Mouse (Mus musculus) lung, embryonic 15.5 days (tissue): ENCODE measurements around the gene Actbl2. TPM values are rescaled to one million over a fixed set of nuclear protein-coding genes. Genes with fewer than 3 reads are reported as not detected.

ENCODE experiments used
- ATAC-seq: fragments of 200-750 bp; cut with Nextera tagmentation; 2 replicates; pipeline ENCODE4 v1.8.0; 2017; ENCODE audit warnings: moderate number of reproducible peaks, borderline replicate concordance; ENCODE audit not compliant: low FRiP score, low TSS enrichment; ENCODE audit errors: extremely low read depth
- H3K27ac ChIP-seq: fragments of 300-500 bp; sonication (generic); 2 replicates; pipeline ENCODE4 v1.5.1; 2015; ENCODE audit warnings: moderate library complexity, mild to moderate bottlenecking, inconsistent platforms
- H3K27me3 ChIP-seq: fragments of 300-500 bp; sonication (generic); 2 replicates; pipeline ENCODE4 v1.6.1; 2015; ENCODE audit warnings: inconsistent platforms
- H3K36me3 ChIP-seq: fragments of 300-500 bp; sonication (generic); 2 replicates; pipeline ENCODE4 v1.6.1; 2015; ENCODE audit warnings: inconsistent platforms
- H3K4me1 ChIP-seq: fragments of 300-500 bp; sonication (generic); 2 replicates; pipeline ENCODE4 v1.6.1; 2015; ENCODE audit warnings: inconsistent platforms
- H3K4me2 ChIP-seq: fragments of 300-500 bp; sonication (generic); 2 replicates; pipeline ENCODE4 v1.6.1; 2015; ENCODE audit warnings: inconsistent platforms, mild to moderate bottlenecking, moderate library complexity
- H3K4me3 ChIP-seq: fragments of 300-500 bp; sonication (generic); 2 replicates; pipeline ENCODE4 v1.5.1; 2015; ENCODE audit warnings: mild to moderate bottlenecking, inconsistent platforms
- H3K9ac ChIP-seq: fragments of 300-500 bp; sonication (generic); 2 replicates; pipeline ENCODE4 v1.6.1; 2015; ENCODE audit warnings: inconsistent platforms
- H3K9me3 ChIP-seq: fragments of 300-500 bp; sonication (generic); 2 replicates; pipeline ENCODE4 v1.6.1; 2016; ENCODE audit warnings: inconsistent platforms
- WGBS: fragments of 180-500 bp; shearing (Covaris S2); methylation state at CpG from one replicate; pipeline ENCODE4 v1.1.7; 2015; 5-methylcytosine and 5-hydroxymethylcytosine counted together
- polyA plus RNA-seq: library from polyadenylated mRNA; unstranded; fragments of >200 nt; fragmentation: Nextera tagmentation; extraction: Ambion mirVana; gene quantifications from 2 replicates; pipeline ENCODE4 v1.2.1, GENCODE M21; 2015

Actbl2 gene
- polyA plus RNA-seq, 1 experiment from 2014 or later: not detected

DNA sequence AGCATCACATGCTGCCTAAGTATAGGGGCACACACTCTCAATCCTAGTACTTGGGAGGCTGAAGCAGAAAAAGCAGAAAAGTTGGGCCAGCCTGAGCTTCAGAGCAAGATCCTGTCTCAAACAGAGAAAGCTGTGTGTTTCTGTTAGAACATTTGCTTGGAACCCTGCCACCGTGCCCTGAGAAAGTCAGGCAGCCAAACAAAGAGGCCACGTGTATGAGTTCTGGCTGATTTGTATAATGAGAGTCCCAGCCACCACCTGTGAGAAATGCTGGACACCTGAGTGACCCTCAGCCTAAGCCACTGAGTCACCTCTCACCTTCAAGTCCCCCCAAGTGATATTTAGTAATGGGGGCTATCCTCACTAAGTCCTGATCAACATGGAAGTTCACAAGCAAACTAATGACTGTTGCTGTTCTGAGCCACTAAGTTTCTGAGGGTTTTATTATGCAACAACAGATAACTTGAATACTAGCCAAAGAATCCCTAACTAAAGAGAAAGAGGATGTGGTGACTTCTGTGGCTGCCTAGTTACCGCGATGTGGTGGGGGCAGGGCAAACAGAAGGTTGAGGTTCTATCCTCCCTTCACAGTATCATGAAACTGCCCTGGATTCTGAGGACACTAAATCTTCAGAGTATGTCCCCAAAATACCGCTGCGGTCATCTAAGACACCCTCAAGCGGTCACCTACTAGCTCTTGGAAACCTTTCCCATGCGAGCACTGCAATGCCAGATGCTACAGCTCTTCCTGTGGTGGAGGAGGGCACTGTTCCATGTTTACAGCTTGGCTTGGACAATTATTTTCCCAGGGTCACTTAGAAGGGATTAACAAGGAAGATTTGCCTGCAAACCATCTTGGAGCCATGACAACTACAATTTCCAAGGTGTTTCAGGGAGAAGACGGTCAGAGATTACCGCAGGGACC is 31.9 kb downstream of the Actbl2 start:
- peak; percentile 57 for ATAC-seq
- H3K4me3 ChIP-seq: no peak overlapping the region
- H3K36me3 ChIP-seq: no peaks in the 10 kb centered on the region
- H3K9me3 ChIP-seq: no peaks in the 10 kb centered on the region; the same call in 1 of the 2 replicates
- H3K27ac ChIP-seq: peak overlapping the region; percentile 53
- 68% methylated on average over 10 of the region's 10 CpGs for WGBS
- no peak overlapping the region for H3K4me2 ChIP-seq
- H3K4me1 ChIP-seq: peaks cover 24% of the 10 kb centered on the region
- H3K9ac ChIP-seq: no peak overlapping the region
- no peaks in the 10 kb centered on the region for H3K27me3 ChIP-seq

DNA sequence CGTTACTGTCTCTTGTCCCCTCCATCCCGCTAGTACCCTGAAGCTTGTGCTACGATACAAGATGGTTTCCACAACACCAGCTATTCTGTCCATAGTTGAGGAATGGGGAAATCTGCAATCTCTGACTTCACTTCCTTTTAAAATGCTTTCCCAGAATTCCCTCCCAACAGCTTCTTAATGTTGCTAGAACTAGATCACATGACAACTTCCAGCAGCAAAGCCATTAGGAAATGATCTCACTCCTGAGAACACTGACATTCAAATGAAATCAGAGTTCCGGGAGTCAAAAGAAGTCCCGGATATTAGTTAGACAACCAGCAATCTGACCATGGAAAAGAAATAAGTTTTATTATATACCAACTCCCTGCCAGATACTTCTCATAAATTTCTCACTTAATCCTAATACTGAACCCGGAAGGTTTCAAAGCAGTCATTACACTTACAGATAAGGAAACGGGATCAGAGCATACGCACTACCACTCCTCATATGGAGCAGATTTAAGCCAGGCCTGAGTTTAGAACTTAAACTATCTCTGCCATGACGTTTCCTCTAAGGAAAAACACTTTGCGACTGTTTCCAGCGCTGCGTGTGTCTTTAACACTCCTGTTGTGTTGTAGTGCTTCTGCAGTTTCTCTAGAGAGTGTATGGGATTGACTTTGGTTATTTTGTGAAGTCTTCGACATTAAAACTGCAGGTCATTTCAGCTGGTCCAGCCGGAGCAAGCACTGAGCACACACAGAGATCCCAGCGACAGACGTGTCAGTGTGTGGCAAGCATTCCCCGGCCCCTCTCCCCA is 36.5 kb downstream of the Actbl2 start:
- peak overlapping the region; percentile 14; the same call in 1 of the 2 replicates for H3K4me2 ChIP-seq
- H3K4me1 ChIP-seq: peaks cover 32% of the 10 kb centered on the region
- H3K27me3 ChIP-seq: no peaks in the 10 kb centered on the region
- H3K9me3 ChIP-seq: no peaks in the 10 kb centered on the region
- H3K4me3 ChIP-seq: no peak overlapping the region
- H3K36me3 ChIP-seq: no peaks in the 10 kb centered on the region
- H3K9ac ChIP-seq: no peak overlapping the region
- ATAC-seq: peak; percentile 16; the same call in 1 of the 2 replicates
- peak overlapping the region; percentile 88 for H3K27ac ChIP-seq
- WGBS: 32% methylated on average over 17 of the region's 17 CpGs

DNA sequence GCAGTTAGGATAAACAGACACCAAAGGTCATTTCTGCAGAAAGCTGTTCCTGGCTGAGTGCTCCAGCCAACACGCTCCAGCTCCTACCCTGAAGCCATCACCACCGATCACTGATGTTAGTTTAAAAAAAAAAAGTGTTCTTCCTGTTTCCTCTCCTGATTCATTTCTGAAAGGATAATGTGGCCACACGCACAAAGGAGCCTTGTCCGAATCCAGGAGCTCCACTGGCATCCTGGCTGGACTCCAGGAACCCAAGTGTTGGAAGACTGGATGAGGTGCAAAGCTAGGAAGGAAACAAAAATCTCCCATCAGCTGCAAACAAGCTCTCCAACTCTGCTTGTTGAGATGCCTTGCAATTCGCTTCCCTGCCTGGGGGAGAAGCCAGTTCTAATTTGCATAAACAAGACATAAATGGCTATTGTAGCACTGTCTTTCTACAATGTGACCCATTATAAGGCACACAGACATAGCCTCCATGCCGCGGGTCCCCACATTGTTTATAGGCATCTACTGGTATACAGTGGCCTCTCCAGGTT is 37.2 kb downstream of the Actbl2 start:
- WGBS: 19% methylated on average over 7 of the region's 7 CpGs
- peak; percentile 94 for ATAC-seq
- Histone ChIP-seq H3K36me3 (no peaks in the 10 kb centered on the region), H3K27ac (peak overlapping the region; percentile 88), H3K4me1 (peaks cover 26% of the 10 kb centered on the region), H3K4me2 (peak overlapping the region; percentile 14; the same call in 1 of the 2 replicates), H3K9ac (no peak overlapping the region), H3K9me3 (no peaks in the 10 kb centered on the region), H3K27me3 (no peaks in the 10 kb centered on the region), H3K4me3 (no peak overlapping the region)

DNA sequence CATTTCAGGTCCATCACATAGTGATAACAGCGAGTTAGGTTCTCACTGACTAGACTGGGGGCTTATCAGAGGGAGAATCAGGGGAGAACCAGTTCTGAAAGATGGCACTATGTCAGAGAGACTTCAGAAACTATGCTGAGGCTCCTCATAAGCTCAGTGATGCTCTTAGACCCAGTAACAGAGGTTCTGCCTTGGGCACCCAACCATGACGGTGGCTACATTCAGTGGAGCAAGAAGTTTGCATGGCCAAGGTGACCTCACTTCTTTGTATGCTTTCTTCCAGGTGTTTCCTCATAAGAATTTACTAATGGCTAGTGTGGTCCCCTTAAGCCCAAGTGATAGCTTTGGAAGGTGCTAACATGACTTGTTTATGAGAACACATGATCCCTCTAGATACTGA is 38.7 kb downstream of the Actbl2 start:
- Histone ChIP-seq H3K4me2 (no peak overlapping the region), H3K4me3 (no peak overlapping the region), H3K27me3 (no peaks in the 10 kb centered on the region), H3K36me3 (no peaks in the 10 kb centered on the region), H3K27ac (no peak overlapping the region), H3K4me1 (peaks cover 21% of the 10 kb centered on the region), H3K9ac (no peak overlapping the region), H3K9me3 (no peaks in the 10 kb centered on the region)
- ATAC-seq: no peak
- WGBS: 97% methylated on average over 2 of the region's 2 CpGs

DNA sequence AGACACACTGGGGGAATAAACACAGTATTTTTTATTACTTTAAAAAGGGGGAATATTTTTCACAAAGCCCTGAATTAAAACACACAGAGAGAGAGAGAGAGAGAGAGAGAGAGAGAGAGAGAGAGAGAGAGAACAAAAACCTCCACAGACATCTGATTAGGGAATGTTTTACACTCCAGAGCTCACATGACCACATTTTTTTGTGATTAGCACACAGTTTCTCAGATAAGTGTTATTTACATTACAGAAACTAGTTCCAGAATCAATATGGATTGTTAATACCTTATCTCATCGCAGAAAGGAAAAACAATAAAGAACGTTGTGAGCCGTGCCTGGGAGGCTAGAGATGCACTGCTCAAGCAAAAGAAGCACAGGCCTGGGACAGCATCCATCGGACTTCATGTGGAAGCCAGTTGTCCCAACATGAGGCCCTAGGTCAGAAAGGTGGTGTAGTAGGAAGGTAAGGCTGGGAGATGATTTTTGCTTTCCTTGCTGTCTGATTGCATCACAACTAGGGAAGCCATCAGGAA is 40.2 kb downstream of the Actbl2 start:
- no peak for ATAC-seq
- H3K36me3 ChIP-seq: no peaks in the 10 kb centered on the region
- 19% methylated on average over 4 of the region's 4 CpGs for WGBS
- no peaks in the 10 kb centered on the region for H3K9me3 ChIP-seq
- no peak overlapping the region for H3K4me2 ChIP-seq
- H3K9ac ChIP-seq: no peak overlapping the region
- H3K4me3 ChIP-seq: no peak overlapping the region
- no peaks in the 10 kb centered on the region for H3K27me3 ChIP-seq
- H3K4me1 ChIP-seq: peaks cover 21% of the 10 kb centered on the region
- H3K27ac ChIP-seq: peak overlapping the region; percentile 62

DNA sequence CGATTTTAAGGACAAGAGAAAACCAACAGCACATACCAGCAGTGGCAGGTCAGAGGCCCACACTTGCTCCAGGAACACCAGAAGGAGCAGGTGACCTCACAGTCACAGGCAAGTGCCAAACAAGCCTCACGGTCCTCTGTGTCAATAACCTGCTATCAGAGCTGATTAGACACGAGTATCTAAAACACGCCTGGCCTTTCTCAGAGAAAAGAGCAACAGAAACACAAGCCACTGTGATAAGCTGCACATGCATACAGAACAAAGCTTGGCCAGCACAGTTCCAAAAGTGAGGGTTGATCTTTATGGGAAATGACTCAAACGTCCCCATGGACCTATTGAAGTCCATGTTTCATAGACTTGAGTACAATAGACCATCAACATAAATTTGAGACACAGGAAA is 41.2 kb downstream of the Actbl2 start:
- H3K4me2 ChIP-seq: no peak overlapping the region
- no peak overlapping the region for H3K9ac ChIP-seq
- no peaks in the 10 kb centered on the region for H3K27me3 ChIP-seq
- no peaks in the 10 kb centered on the region for H3K9me3 ChIP-seq
- peak overlapping the region; percentile 21; the same call in 1 of the 2 replicates for H3K27ac ChIP-seq
- 37% methylated on average over 5 of the region's 5 CpGs for WGBS
- no peaks in the 10 kb centered on the region for H3K36me3 ChIP-seq
- peaks cover 16% of the 10 kb centered on the region for H3K4me1 ChIP-seq
- no peak for ATAC-seq
- H3K4me3 ChIP-seq: no peak overlapping the region

DNA sequence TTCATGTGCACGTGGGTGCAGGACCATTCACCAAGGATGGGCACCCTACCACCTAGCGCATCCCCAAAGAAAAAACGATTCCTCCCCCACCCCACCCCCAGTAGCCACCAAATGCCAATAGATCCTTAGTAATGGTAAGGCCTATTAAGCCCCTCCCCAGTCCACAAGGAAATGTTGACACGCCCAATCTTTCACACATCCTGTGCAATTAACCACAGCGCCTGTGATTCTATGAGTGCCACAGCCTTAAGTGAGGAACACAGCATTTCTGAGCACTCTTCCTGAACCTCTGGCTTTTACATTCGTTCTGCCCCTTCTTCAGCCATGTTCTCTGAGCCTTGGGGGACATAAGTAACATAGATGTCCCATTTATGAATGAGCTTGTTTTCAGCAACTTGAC is 42.8 kb downstream of the Actbl2 start:
- Histone ChIP-seq H3K4me3 (no peak overlapping the region), H3K9me3 (no peaks in the 10 kb centered on the region), H3K9ac (no peak overlapping the region), H3K4me2 (no peak overlapping the region), H3K4me1 (peaks cover 4% of the 10 kb centered on the region; the same call in 1 of the 2 replicates), H3K36me3 (no peaks in the 10 kb centered on the region), H3K27ac (no peak overlapping the region), H3K27me3 (no peaks in the 10 kb centered on the region)
- WGBS: 83% methylated on average over 6 of the region's 6 CpGs
- ATAC-seq: no peak

DNA sequence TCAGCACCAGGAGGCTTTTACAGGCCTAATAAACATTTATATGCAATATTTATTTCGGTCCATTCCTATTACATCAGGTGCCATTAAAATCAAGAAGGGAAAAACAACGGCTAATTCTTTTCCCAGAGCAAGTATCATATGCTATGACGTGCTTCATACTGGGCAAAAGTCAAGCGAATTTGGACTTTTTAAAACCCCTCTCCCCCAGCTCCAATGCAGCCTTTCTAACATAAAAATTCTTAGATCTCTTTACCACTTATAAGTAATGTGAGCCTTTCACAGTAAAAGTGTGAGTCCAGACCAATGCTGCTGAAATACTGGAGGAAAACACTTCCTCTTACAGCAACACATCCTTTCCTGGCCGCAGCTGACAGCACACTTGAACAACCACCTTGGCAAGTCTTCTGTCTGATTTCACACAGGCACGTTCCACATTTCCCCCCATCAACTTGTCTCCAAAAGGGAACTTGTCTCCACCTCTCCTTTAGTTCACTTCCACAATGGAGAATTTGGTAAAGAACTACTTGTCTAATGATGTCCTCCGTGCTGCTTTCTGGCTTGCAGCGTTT is 44.4 kb downstream of the Actbl2 start:
- Histone ChIP-seq H3K36me3 (no peaks in the 10 kb centered on the region), H3K4me2 (no peak overlapping the region), H3K27me3 (no peaks in the 10 kb centered on the region), H3K4me3 (no peak overlapping the region), H3K4me1 (peaks cover 4% of the 10 kb centered on the region; the same call in 1 of the 2 replicates), H3K27ac (no peak overlapping the region), H3K9me3 (no peaks in the 10 kb centered on the region), H3K9ac (no peak overlapping the region)
- WGBS: 75% methylated on average over 8 of the region's 8 CpGs
- no peak for ATAC-seq

DNA sequence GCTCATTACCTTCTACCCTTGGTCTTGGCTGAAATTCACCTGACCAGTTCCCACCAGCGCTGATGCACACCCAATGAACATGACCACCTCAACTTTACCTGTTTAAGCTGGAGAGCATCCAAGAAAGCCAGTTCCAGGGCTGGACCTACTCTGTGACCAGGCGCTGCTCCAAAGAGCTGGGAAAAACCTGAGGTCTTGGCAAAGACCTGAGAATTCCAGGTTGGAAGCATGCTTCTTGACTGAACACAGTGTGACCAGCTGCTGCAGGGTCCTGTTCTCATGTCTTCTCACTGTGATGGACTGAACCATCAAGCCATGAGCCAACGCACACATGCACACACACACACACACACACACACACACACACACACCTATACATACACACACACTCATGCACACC is 46.0 kb downstream of the Actbl2 start:
- no peaks in the 10 kb centered on the region for H3K4me1 ChIP-seq
- no peaks in the 10 kb centered on the region for H3K9me3 ChIP-seq
- no peak overlapping the region for H3K4me3 ChIP-seq
- no peaks in the 10 kb centered on the region for H3K27me3 ChIP-seq
- WGBS: 87% methylated on average over 3 of the region's 3 CpGs
- H3K4me2 ChIP-seq: no peak overlapping the region
- H3K27ac ChIP-seq: no peak overlapping the region
- H3K9ac ChIP-seq: no peak overlapping the region
- no peak for ATAC-seq
- no peaks in the 10 kb centered on the region for H3K36me3 ChIP-seq

DNA sequence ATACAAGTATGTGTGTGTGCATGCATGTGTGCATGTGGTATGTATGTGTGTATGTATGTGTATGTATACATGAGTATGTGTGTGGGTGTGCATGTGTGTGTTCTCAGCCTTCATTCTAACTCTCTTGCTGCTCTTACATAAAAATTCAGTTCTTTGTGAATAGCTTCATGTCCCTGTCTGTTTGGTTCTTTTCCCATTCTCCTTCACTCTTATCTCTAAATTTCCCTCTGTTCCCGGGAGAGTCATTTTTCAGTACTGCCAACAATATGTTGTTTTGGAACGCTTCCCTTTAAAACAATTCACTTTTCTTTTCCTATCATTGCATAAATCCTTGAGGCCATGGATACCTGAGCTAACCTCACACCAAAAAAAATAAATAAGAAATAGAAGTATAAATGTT is 46.6 kb downstream of the Actbl2 start:
- Histone ChIP-seq H3K9ac (no peak overlapping the region), H3K36me3 (no peaks in the 10 kb centered on the region), H3K27ac (no peak overlapping the region), H3K4me2 (no peak overlapping the region), H3K4me1 (no peaks in the 10 kb centered on the region), H3K4me3 (no peak overlapping the region), H3K27me3 (no peaks in the 10 kb centered on the region), H3K9me3 (no peaks in the 10 kb centered on the region)
- no peak for ATAC-seq
- WGBS: 33% methylated on average over 2 of the region's 2 CpGs

DNA sequence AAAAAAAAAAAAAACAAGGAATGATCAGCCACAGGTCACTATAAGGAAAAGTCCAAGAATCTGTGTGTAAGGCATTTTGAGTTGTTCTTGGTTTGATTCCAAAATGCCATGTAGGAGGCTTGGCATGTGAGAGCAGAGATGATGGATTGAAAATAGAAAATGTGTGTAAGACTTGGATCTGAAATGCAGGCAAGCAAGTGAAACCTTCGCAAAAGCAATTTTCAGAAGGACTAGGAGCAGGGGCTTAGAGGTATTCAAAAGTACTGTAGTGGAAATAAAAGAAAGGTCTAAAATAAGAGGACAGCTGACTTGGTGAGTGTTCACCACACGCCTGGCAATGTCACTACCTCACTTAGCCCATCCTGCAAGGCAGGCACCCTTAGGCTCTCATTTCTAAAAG is 49.4 kb downstream of the Actbl2 start:
- no peaks in the 10 kb centered on the region for H3K9me3 ChIP-seq
- no peaks in the 10 kb centered on the region for H3K4me1 ChIP-seq
- H3K36me3 ChIP-seq: no peaks in the 10 kb centered on the region
- H3K4me2 ChIP-seq: no peak overlapping the region
- no peak for ATAC-seq
- 78% methylated on average over 2 of the region's 2 CpGs for WGBS
- no peaks in the 10 kb centered on the region for H3K27me3 ChIP-seq
- no peak overlapping the region for H3K4me3 ChIP-seq
- no peak overlapping the region for H3K27ac ChIP-seq
- H3K9ac ChIP-seq: no peak overlapping the region
